Mouse (Mus musculus): ENCODE measurements around the gene Foxe3. TPM values are rescaled to one million over a fixed set of nuclear protein-coding genes. Genes with fewer than 3 reads are reported as not detected.

Foxe3 gene
- polyA plus RNA-seq, 1 experiment = not detected

DNA sequence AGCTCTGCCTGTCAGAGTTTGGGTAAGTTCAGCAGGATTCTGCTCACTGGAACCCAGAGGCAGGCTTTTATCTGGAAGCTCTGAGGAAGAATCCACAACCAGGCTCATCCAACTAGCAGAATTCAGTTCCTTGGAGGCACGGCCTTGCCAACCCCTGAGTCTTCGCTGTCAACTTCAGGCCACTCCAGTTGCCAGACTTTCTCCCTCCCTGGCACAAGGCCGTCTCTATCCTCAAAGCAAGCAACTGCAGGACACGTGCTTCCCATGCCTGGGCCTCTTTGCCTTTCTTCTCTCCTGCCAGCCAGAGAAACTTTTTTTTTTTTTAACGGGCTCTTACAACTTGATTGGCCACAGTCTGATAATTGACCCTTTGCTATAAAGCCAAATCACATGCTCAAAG, 19.2 kb upstream of the Foxe3 start:
- no peaks in the 10 kb centered on the region for H3K4me1 ChIP-seq (ENCODE audit: control insufficient read depth, insufficient read depth, low read length)
- H3K27me3 ChIP-seq (ENCODE audit: control insufficient read depth, insufficient read depth, low read length, poor library complexity, severe bottlenecking) = no peaks in the 10 kb centered on the region
- no peak overlapping the region for H3K27ac ChIP-seq (ENCODE audit: insufficient read depth, low read length)
- H3K4me3 ChIP-seq (ENCODE audit: low read depth, low read length) = no peak overlapping the region
- no peak overlapping the region for H3K9ac ChIP-seq (ENCODE audit: low read depth, poor library complexity, severe bottlenecking)
- no peaks in the 10 kb centered on the region for H3K9me3 ChIP-seq (replicated peaks; ENCODE audit: control insufficient read depth, insufficient read depth, low read length, poor library complexity, severe bottlenecking)
- no peaks in the 10 kb centered on the region for H3K36me3 ChIP-seq (ENCODE audit: control insufficient read depth, insufficient read depth, low read length, poor library complexity, severe bottlenecking)
- no peak for TF ChIP-seq CTCF (IDR thresholded peaks at IDR 0.05; ENCODE audit: low read depth, low read length)
- TF ChIP-seq POLR2A (IDR thresholded peaks at IDR 0.05; ENCODE audit: insufficient read depth, low read length) = no peak
- no peak for TF ChIP-seq EP300 (IDR thresholded peaks at IDR 0.05; ENCODE audit: insufficient read depth, low read depth, low read length)

DNA sequence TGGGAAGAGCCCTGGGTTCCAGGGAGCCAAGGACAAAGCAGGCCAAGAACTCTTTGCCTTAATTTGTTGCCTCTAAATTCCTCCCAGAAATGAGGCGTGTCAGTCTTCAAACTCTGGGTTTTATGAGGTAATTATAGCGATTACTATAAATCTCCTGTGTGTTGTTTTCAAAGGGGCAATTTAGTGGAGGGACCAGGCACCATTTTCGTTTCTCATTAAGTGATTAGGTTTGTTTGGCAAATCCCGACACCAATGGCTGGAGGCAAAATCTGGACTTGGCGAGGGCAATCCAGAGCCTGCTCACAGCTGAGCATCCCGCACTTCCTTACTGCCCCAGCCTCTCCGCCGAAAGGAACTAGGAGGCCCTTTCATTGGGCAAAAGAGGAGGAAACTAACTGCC, 16.8 kb upstream of the Foxe3 start:
- no peaks in the 10 kb centered on the region for H3K27me3 ChIP-seq (ENCODE audit: control insufficient read depth, insufficient read depth, low read length, poor library complexity, severe bottlenecking)
- no peaks in the 10 kb centered on the region for H3K9me3 ChIP-seq (replicated peaks; ENCODE audit: control insufficient read depth, insufficient read depth, low read length, poor library complexity, severe bottlenecking)

DNA sequence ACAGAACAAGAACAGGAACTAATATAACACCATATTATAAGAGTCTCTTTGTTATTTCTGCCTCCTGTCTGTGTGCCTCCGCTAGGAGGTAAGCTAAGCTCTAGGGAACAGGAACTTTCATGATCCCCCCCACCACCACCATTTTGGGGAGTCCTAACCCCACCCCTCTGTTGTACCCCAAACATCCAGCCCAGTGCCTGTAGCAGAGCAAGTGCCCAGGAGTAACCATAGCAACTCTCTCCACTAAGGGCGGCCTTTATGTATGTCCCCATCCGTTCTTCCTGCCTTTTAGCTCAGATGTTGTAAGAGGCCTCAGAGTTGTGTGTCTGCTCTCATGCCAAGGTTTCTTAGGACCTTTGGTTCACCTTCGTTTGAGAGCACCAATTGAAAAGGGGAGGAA, 16.3 kb upstream of the Foxe3 start:
- Histone ChIP-seq H3K36me3 (ENCODE audit: control insufficient read depth, insufficient read depth, low read length, poor library complexity, severe bottlenecking) (no peaks in the 10 kb centered on the region), H3K9ac (ENCODE audit: low read depth, poor library complexity, severe bottlenecking) (no peak overlapping the region), H3K4me3 (ENCODE audit: low read depth, low read length) (no peak overlapping the region), H3K4me1 (ENCODE audit: control insufficient read depth, insufficient read depth, low read length) (no peaks in the 10 kb centered on the region), H3K9me3 (replicated peaks; ENCODE audit: control insufficient read depth, insufficient read depth, low read length, poor library complexity, severe bottlenecking) (no peaks in the 10 kb centered on the region), H3K27ac (ENCODE audit: insufficient read depth, low read length) (no peak overlapping the region), H3K27me3 (ENCODE audit: control insufficient read depth, insufficient read depth, low read length, poor library complexity, severe bottlenecking) (no peaks in the 10 kb centered on the region)
- TF ChIP-seq POLR2A (IDR thresholded peaks at IDR 0.05; ENCODE audit: insufficient read depth, low read length) (no peak), CTCF (IDR thresholded peaks at IDR 0.05; ENCODE audit: low read depth, low read length) (no peak), EP300 (IDR thresholded peaks at IDR 0.05; ENCODE audit: insufficient read depth, low read depth, low read length) (no peak)

More for the DNA sequence above, 16.8 kb upstream of the Foxe3 start:
- Histone ChIP-seq H3K4me1 (ENCODE audit: control insufficient read depth, insufficient read depth, low read length) (no peaks in the 10 kb centered on the region), H3K27ac (ENCODE audit: insufficient read depth, low read length) (no peak overlapping the region), H3K4me3 (ENCODE audit: low read depth, low read length) (no peak overlapping the region), H3K9ac (ENCODE audit: low read depth, poor library complexity, severe bottlenecking) (no peak overlapping the region), H3K36me3 (ENCODE audit: control insufficient read depth, insufficient read depth, low read length, poor library complexity, severe bottlenecking) (no peaks in the 10 kb centered on the region)
- TF ChIP-seq EP300 (IDR thresholded peaks at IDR 0.05; ENCODE audit: insufficient read depth, low read depth, low read length) = no peak
- TF ChIP-seq CTCF (IDR thresholded peaks at IDR 0.05; ENCODE audit: low read depth, low read length) = no peak
- TF ChIP-seq POLR2A (IDR thresholded peaks at IDR 0.05; ENCODE audit: insufficient read depth, low read length) = no peak

DNA sequence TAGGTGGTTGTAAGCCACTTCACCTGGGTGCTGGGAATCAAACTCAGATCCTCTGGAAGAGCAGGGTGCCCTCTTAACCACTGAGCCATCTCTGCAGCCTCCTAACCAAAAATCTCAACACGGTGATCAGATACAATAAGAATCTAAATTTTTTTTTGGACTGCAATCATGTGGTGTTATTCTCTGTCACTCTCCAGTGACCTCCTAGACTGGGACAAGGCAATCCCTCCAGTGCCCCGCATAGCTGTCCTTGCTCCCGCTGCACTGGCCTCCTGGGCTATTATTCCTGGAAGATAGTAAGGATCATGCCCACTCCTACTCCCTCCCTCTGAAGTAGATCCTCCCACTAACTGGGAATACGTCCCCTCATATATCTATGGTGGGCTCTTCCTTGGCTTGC, 15.5 kb upstream of the Foxe3 start:
- no peak overlapping the region for H3K9ac ChIP-seq (ENCODE audit: low read depth, poor library complexity, severe bottlenecking)
- no peaks in the 10 kb centered on the region for H3K4me1 ChIP-seq (ENCODE audit: control insufficient read depth, insufficient read depth, low read length)
- H3K27me3 ChIP-seq (ENCODE audit: control insufficient read depth, insufficient read depth, low read length, poor library complexity, severe bottlenecking) = no peaks in the 10 kb centered on the region
- no peaks in the 10 kb centered on the region for H3K36me3 ChIP-seq (ENCODE audit: control insufficient read depth, insufficient read depth, low read length, poor library complexity, severe bottlenecking)
- no peak overlapping the region for H3K27ac ChIP-seq (ENCODE audit: insufficient read depth, low read length)
- no peaks in the 10 kb centered on the region for H3K9me3 ChIP-seq (replicated peaks; ENCODE audit: control insufficient read depth, insufficient read depth, low read length, poor library complexity, severe bottlenecking)
- TF ChIP-seq CTCF (IDR thresholded peaks at IDR 0.05; ENCODE audit: low read depth, low read length) (no peak), POLR2A (IDR thresholded peaks at IDR 0.05; ENCODE audit: insufficient read depth, low read length) (no peak), EP300 (IDR thresholded peaks at IDR 0.05; ENCODE audit: insufficient read depth, low read depth, low read length) (no peak)
- no peak overlapping the region for H3K4me3 ChIP-seq (ENCODE audit: low read depth, low read length)

DNA sequence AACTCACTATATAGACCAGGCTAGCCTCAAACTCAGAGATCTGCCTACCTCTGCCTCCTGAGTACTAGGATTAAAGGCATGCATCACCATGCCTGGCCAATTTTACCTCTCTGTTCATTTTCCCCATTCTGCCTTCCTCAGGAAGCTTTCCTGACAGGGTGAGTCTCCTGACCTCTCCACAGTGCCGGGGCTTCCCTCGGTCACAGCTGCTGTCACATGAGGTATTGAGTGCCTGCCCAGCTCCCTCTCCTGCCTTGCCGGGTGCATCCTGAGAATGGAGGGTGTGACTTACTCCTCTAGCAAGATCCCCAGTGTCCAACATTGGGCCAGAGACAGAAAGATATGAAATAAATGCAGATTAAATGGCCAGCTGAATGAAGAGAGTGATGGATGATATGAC, 12.4 kb upstream of the Foxe3 start:
- no peaks in the 10 kb centered on the region for H3K27me3 ChIP-seq (ENCODE audit: control insufficient read depth, insufficient read depth, low read length, poor library complexity, severe bottlenecking)

DNA sequence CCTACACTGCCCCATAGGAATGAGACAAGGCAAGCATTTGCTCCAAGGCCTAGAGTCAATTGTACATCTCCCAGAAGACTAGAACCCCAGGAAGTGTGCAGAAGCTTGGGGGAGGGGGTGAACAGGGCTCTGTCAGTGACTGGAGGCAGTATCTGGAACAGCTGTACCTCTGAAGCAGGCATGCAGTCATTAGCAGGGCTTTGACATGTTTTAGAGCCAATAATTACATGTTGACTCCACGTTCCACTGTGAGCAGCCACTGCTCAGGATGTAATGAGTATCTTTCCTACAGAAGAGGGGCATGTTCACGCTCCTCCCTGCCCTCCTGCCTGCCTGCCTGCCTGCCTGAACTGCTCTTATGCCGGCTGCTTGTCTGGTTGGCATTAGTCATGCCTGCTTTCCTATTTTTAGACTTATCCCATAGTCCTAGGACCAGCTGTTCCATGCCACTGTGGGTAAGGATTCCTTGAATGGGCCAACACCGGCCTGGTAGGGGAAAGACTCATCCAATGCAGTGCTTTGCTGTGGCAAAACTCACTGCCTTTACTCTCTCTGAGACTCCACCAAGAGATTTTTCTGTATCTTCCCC, 11.7 kb upstream of the Foxe3 start:
- no peaks in the 10 kb centered on the region for H3K4me1 ChIP-seq (ENCODE audit: control insufficient read depth, insufficient read depth, low read length)
- H3K9me3 ChIP-seq (replicated peaks; ENCODE audit: control insufficient read depth, insufficient read depth, low read length, poor library complexity, severe bottlenecking) = no peaks in the 10 kb centered on the region
- H3K27me3 ChIP-seq (ENCODE audit: control insufficient read depth, insufficient read depth, low read length, poor library complexity, severe bottlenecking) = no peaks in the 10 kb centered on the region
- no peak overlapping the region for H3K9ac ChIP-seq (ENCODE audit: low read depth, poor library complexity, severe bottlenecking)
- H3K27ac ChIP-seq (ENCODE audit: insufficient read depth, low read length) = no peak overlapping the region
- no peaks in the 10 kb centered on the region for H3K36me3 ChIP-seq (ENCODE audit: control insufficient read depth, insufficient read depth, low read length, poor library complexity, severe bottlenecking)
- H3K4me3 ChIP-seq (ENCODE audit: low read depth, low read length) = no peak overlapping the region
- TF ChIP-seq POLR2A (IDR thresholded peaks at IDR 0.05; ENCODE audit: insufficient read depth, low read length) (no peak), CTCF (IDR thresholded peaks at IDR 0.05; ENCODE audit: low read depth, low read length) (no peak), EP300 (IDR thresholded peaks at IDR 0.05; ENCODE audit: insufficient read depth, low read depth, low read length) (no peak)

More for the DNA sequence above, 12.4 kb upstream of the Foxe3 start:
- H3K4me3 ChIP-seq (ENCODE audit: low read depth, low read length) = no peak overlapping the region
- H3K36me3 ChIP-seq (ENCODE audit: control insufficient read depth, insufficient read depth, low read length, poor library complexity, severe bottlenecking) = no peaks in the 10 kb centered on the region
- H3K27ac ChIP-seq (ENCODE audit: insufficient read depth, low read length) = no peak overlapping the region
- TF ChIP-seq POLR2A (IDR thresholded peaks at IDR 0.05; ENCODE audit: insufficient read depth, low read length) (no peak), EP300 (IDR thresholded peaks at IDR 0.05; ENCODE audit: insufficient read depth, low read depth, low read length) (no peak), CTCF (IDR thresholded peaks at IDR 0.05; ENCODE audit: low read depth, low read length) (no peak)
- H3K4me1 ChIP-seq (ENCODE audit: control insufficient read depth, insufficient read depth, low read length) = no peaks in the 10 kb centered on the region
- no peaks in the 10 kb centered on the region for H3K9me3 ChIP-seq (replicated peaks; ENCODE audit: control insufficient read depth, insufficient read depth, low read length, poor library complexity, severe bottlenecking)
- no peak overlapping the region for H3K9ac ChIP-seq (ENCODE audit: low read depth, poor library complexity, severe bottlenecking)
